Mouse (Mus musculus) stomach, embryonic 15.5 days (tissue): ENCODE data around the gene Cklf. TPM values are rescaled to one million over a fixed set of nuclear protein-coding genes. Genes with fewer than 3 reads are reported as not detected.
"Not testable (repeated sequence)": the region's sequence is repeated elsewhere in the genome, so short reads cannot be mapped to it uniquely, and the experiment has no call there.

Source experiments
- ATAC-seq: fragments of 200-750 bp; cut with Nextera tagmentation; 2 replicates; pipeline ENCODE4 v1.8.0; 2017; ENCODE audit warnings: low read depth, moderate number of reproducible peaks, moderate TSS enrichment; ENCODE audit not compliant: insufficient read depth, low FRiP score
- H3K27ac ChIP-seq: fragments of 300-500 bp; sonication (generic); 2 replicates; pipeline ENCODE4 v1.5.1; 2015; ENCODE audit warnings: mild to moderate bottlenecking, inconsistent platforms
- H3K27me3 ChIP-seq: fragments of 300-500 bp; sonication (generic); replicated peaks from 2 replicates; pipeline ENCODE4 v1.6.1; 2015; ENCODE audit warnings: inconsistent platforms
- H3K36me3 ChIP-seq: fragments of 300-500 bp; sonication (generic); 2 replicates; pipeline ENCODE4 v1.6.1; 2015; ENCODE audit warnings: inconsistent platforms
- H3K4me1 ChIP-seq: fragments of 300-500 bp; sonication (generic); 2 replicates; pipeline ENCODE4 v1.6.1; 2015; ENCODE audit warnings: inconsistent platforms
- H3K4me2 ChIP-seq: fragments of 300-500 bp; sonication (generic); 2 replicates; pipeline ENCODE4 v1.6.1; 2015; ENCODE audit warnings: mild to moderate bottlenecking, inconsistent platforms
- H3K4me3 ChIP-seq: fragments of 300-500 bp; sonication (generic); replicated peaks from 2 replicates; pipeline ENCODE4 v1.5.1; 2015; ENCODE audit warnings: inconsistent platforms
- H3K9ac ChIP-seq: fragments of 300-500 bp; sonication (generic); 2 replicates; pipeline ENCODE4 v1.6.1; 2015; ENCODE audit warnings: inconsistent platforms
- H3K9me3 ChIP-seq: fragments of 300-500 bp; sonication (generic); 2 replicates; pipeline ENCODE4 v1.6.1; 2016; ENCODE audit warnings: inconsistent platforms
- WGBS: fragments of 180-500 bp; shearing (Covaris S2); methylation state at CpG from one replicate; pipeline ENCODE4 v1.1.7; 2015; 5-methylcytosine and 5-hydroxymethylcytosine counted together
- polyA plus RNA-seq: library from polyadenylated mRNA; unstranded; fragments of >200 nt; fragmentation: Nextera tagmentation; extraction: Ambion mirVana; gene quantifications from 2 replicates; pipeline ENCODE4 v1.2.1, GENCODE M21; 2015

Gene Cklf
- polyA plus RNA-seq, 1 experiment from 2014 or later: 52.6 TPM

GRCm38 (mm10) chr8:104268368-104268767 is 17.7 kb downstream of the Cklf start:
- no peak overlapping the region for H3K4me2 ChIP-seq
- no peak overlapping the region for H3K27ac ChIP-seq
- no peak for ATAC-seq

GRCm38 (mm10) chr8:104268937-104269440 is 18.3 kb downstream of the Cklf start:
- Histone ChIP-seq H3K9ac (no peak overlapping the region), H3K27ac (no peak overlapping the region), H3K4me3 (no peak overlapping the region), H3K9me3 (no peaks in the 10 kb centered on the region), H3K27me3 (no peaks in the 10 kb centered on the region), H3K4me2 (no peak overlapping the region), H3K4me1 (no peaks in the 10 kb centered on the region), H3K36me3 (peaks cover 4% of the 10 kb centered on the region)
- ATAC-seq: no peak
- 80% methylated on average over 6 of the region's 6 CpGs for WGBS

More at GRCm38 (mm10) chr8:104268368-104268767, 17.7 kb downstream of the Cklf start:
- Histone ChIP-seq H3K4me1 (no peaks in the 10 kb centered on the region), H3K4me3 (no peak overlapping the region), H3K36me3 (peaks cover 8% of the 10 kb centered on the region), H3K27me3 (no peaks in the 10 kb centered on the region), H3K9me3 (no peaks in the 10 kb centered on the region), H3K9ac (no peak overlapping the region)

GRCm38 (mm10) chr8:104293081-104293480 is 42.4 kb downstream of the Cklf start, which contains the start of gene Cmtm2a:
TSS of gene Cmtm2a (minus strand) at chr8:104293181.
- not testable (repeated sequence) for H3K4me2 ChIP-seq, H3K9me3 ChIP-seq, H3K27me3 ChIP-seq, H3K4me1 ChIP-seq, H3K9ac ChIP-seq, H3K4me3 ChIP-seq, H3K27ac ChIP-seq, H3K36me3 ChIP-seq, ATAC-seq
- 87% methylated on average over 12 of the region's 12 CpGs for WGBS

DNA sequence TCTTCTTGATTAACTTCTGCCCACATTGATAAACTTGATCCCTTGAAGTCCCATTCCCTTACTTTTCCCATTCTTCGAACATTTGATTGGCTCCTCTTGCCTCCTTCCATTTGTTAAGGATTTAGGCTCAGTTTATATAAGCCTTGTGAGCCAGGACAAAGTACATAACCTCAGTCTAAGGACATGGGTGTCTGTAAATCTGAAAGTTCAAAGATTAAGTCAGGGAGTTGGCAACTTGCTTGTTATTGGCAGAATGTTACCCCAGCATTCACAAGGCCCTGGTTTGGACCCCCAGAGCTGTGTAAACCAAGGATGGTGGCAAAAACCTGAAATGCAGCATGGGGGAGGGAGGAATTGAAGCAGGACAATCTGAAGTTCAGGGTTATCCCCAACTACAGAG is 43.7 kb downstream of the Cklf start:
- H3K4me2 ChIP-seq: no peak overlapping the region
- no peaks in the 10 kb centered on the region for H3K36me3 ChIP-seq
- no peak overlapping the region for H3K27ac ChIP-seq
- H3K27me3 ChIP-seq: no peaks in the 10 kb centered on the region
- H3K4me3 ChIP-seq: no peak overlapping the region
- H3K9ac ChIP-seq: no peak overlapping the region
- ATAC-seq: no peak
- WGBS: 86% methylated on average over 1 of the region's 1 CpGs
- H3K4me1 ChIP-seq: no peaks in the 10 kb centered on the region
- H3K9me3 ChIP-seq: no peaks in the 10 kb centered on the region

GRCm38 (mm10) chr8:104301577-104301976 is 50.9 kb downstream of the Cklf start:
- not testable (repeated sequence) for H3K4me2 ChIP-seq, ATAC-seq, H3K36me3 ChIP-seq, H3K27ac ChIP-seq, H3K27me3 ChIP-seq, H3K9me3 ChIP-seq, H3K9ac ChIP-seq, H3K4me3 ChIP-seq, H3K4me1 ChIP-seq
- WGBS: 21% methylated on average over 3 of the region's 3 CpGs

DNA sequence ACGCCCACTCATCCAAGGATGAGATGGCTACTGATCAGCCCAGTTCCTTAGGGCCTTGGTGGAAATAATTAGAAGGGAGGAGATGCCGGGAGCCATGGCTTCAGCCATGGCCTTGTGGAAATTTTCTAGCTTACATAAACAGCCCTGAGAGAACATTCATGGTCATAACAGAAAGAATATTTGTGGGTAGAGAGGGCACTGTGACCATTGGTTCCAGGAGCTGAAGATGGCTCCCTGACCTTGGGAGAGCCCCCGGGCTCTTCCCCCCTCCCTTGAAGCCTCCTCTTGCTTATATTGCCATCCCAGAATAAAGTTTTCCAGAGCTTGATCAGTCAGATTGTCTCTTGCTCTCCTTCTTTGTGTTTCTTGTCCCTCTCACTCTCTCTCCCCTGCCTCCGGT is 51.9 kb downstream of the Cklf start:
- H3K4me1 ChIP-seq, H3K36me3 ChIP-seq: not testable (repeated sequence)
- WGBS: 93% methylated on average over 4 of the region's 4 CpGs

DNA sequence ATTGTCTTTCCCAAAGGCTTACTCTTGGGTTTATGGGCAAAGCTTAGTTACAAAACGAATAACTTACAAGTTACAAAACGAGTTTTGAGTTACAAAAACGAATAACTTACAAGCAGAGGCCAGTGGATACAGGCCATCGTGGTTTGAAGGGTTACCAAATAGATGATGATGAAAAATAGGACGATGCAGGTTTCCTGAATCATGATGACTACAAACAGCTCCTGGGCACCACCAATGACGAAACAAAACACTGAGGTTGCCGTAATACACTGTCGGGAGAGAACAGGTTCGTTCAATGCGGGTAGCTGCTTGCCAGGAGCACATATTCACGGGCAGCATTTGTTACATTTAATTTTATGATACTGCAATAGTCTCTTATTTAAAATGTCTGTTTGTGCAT is 54.3 kb downstream of the Cklf start:
- Histone ChIP-seq H3K4me2 (no peak overlapping the region), H3K4me1 (no peaks in the 10 kb centered on the region), H3K4me3 (no peak overlapping the region), H3K27ac (no peak overlapping the region), H3K36me3 (no peaks in the 10 kb centered on the region), H3K27me3 (no peaks in the 10 kb centered on the region), H3K9ac (no peak overlapping the region), H3K9me3 (no peaks in the 10 kb centered on the region)
- no peak for ATAC-seq
- WGBS: 84% methylated on average over 11 of the region's 11 CpGs

More for the DNA sequence above, 51.9 kb downstream of the Cklf start:
- ATAC-seq, H3K9me3 ChIP-seq, H3K27ac ChIP-seq, H3K27me3 ChIP-seq, H3K9ac ChIP-seq, H3K4me3 ChIP-seq, H3K4me2 ChIP-seq: not testable (repeated sequence)

DNA sequence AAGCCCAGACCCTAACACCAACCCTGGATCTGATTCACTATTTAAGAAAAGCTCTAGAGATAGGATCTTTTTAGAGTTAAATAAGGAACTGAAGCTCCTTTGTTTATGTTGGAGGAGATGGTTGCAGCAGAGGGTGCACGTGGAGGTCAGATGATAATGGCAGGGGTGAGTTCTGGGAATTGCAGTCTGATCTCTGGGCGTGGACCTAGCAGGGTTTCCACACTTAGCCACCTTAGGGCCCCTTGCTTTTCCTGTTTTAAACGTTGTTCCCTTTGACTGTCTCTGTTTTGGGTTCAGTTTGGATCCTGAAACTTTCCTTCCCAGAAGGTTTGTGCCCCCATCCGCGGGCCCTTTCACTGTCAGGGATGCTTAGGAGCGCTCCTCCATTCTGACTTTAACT is 57.7 kb downstream of the Cklf start:
- not testable (repeated sequence) for H3K9ac ChIP-seq, H3K27me3 ChIP-seq, H3K4me3 ChIP-seq, H3K27ac ChIP-seq, ATAC-seq, H3K4me2 ChIP-seq, H3K36me3 ChIP-seq, H3K9me3 ChIP-seq, H3K4me1 ChIP-seq
- 43% methylated on average over 6 of the region's 6 CpGs for WGBS

DNA sequence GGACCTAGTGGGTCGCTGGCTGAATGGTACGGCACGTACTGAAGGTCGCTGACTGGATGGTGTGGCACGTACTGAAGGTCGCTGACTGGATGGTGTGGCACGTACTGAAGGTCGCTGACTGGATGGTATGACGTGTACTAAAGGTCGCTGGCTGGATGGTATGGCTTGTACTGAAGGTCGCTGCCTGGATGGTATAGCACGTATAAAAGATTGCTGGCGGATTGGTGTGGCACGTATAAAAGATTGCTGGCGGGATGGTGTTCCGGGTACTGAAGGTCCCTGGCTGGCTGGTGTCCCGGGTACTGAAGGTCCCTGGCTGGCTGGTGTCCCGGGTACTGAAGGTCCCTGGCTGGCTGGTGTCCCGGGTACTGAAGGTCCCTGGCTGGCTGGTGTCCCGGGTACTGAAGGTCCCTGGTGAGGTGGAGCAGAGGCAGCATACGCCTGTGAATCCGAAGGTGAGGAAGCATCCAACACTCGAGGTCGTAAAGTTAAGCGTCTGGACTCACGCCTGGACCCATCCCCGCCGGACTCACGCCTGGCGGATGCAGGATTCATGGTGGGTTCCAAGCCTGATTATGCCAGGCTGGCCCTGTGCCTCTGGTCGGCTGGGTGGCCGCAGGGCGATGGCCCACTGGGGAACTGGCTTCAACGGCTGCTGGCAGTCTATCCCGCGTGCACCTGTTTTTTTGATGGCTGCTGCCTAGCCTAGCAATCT is 58.9 kb downstream of the Cklf start, which contains the start of the genes Gm45711 and Cmtm1:
Gene Gm45711 (minus strand): TSS at position 641 of the 715 bp plus-strand sequence.
Gene Cmtm1 (minus strand): TSS at position 705 of the 715 bp plus-strand sequence.
- H3K36me3 ChIP-seq, H3K4me1 ChIP-seq, H3K27me3 ChIP-seq, H3K9me3 ChIP-seq, H3K4me3 ChIP-seq, H3K27ac ChIP-seq, H3K4me2 ChIP-seq, H3K9ac ChIP-seq: not testable (repeated sequence)
- 88% methylated on average over 36 of the region's 36 CpGs for WGBS
- peak; percentile 14; the same call in 1 of the 2 replicates for ATAC-seq

GRCm38 (mm10) chr8:104312023-104312422 is 61.4 kb downstream of the Cklf start:
- H3K27ac ChIP-seq, H3K9me3 ChIP-seq, H3K27me3 ChIP-seq, H3K4me1 ChIP-seq, H3K4me2 ChIP-seq, ATAC-seq, H3K4me3 ChIP-seq, H3K36me3 ChIP-seq, H3K9ac ChIP-seq: not testable (repeated sequence)
- WGBS: 87% methylated on average over 3 of the region's 3 CpGs

DNA sequence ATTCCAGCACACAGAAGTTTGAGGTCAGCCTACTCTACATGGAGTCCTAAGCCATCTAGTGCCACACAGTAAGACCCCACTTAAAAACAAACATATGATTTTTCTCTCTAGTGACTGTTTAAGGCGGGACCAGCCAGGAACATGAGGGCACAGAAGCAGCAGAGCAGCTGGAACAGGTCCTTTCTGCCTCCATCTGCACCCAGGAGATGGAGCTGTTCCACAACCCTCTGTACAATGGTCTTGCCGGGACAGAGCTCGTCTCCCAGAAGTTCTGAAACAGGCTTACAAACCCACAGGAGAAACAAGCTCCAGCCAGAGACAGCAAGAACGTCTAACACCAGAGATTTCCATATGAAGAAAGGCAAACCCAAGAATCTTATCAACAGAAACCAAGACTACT is 62.6 kb downstream of the Cklf start:
- Histone ChIP-seq H3K27ac (no peak overlapping the region), H3K9me3 (no peaks in the 10 kb centered on the region)
- 49% methylated on average over 4 of the region's 4 CpGs for WGBS

More for the DNA sequence above, 62.6 kb downstream of the Cklf start:
- Histone ChIP-seq H3K27me3 (no peaks in the 10 kb centered on the region), H3K36me3 (no peaks in the 10 kb centered on the region), H3K9ac (no peak overlapping the region), H3K4me2 (no peak overlapping the region), H3K4me1 (no peaks in the 10 kb centered on the region), H3K4me3 (no peak overlapping the region)
- ATAC-seq: no peak
